Mouse (Mus musculus) myocyte (in vitro differentiated cells): ENCODE measurements at regions not wholly inside any gene's neighbourhood (a gene's known extent, or its start where the extent isn't known, plus 50 kb on each side); places are given as distances from the start of the nearest gene placed in this dataset.

ENCODE experiments used
- H3K27me3 ChIP-seq: one replicate; pipeline ENCODE4 v1.6.1; 2011; ENCODE audit not compliant: control insufficient read depth, insufficient read depth, insufficient read length
- H3K36me3 ChIP-seq: one replicate; pipeline ENCODE4 v1.6.1; 2011; ENCODE audit not compliant: control insufficient read depth, insufficient read depth
- H3K4me2 ChIP-seq: one replicate; pipeline ENCODE4 v1.6.1; 2011; ENCODE audit warnings: low read depth, control low read depth
- H3K4me3 ChIP-seq: one replicate; pipeline ENCODE4 v1.5.1; 2011; ENCODE audit warnings: mild to moderate bottlenecking, control low read depth, moderate library complexity
- H3K79me2 ChIP-seq: one replicate; pipeline ENCODE4 v1.6.1; 2011; ENCODE audit not compliant: control insufficient read depth, insufficient read depth
- H3ac ChIP-seq: one replicate; pipeline ENCODE4 v1.6.1; 2011; ENCODE audit not compliant: control insufficient read depth, insufficient read length
- CEBPB ChIP-seq: IDR thresholded peaks from 2 replicates; pipeline ENCODE4 v1.6.1; 2011; ENCODE audit warnings: mild to moderate bottlenecking, moderate library complexity; ENCODE audit not compliant: poor library complexity, insufficient read depth, severe bottlenecking
- E2F4 ChIP-seq: IDR thresholded peaks from one replicate; pipeline ENCODE4 v1.6.1; 2011; ENCODE audit warnings: mild to moderate bottlenecking, control low read depth, moderate library complexity; ENCODE audit not compliant: insufficient read depth
- MAX ChIP-seq: IDR thresholded peaks from one replicate; pipeline ENCODE4 v1.6.1; 2011; ENCODE audit warnings: low read depth, mild to moderate bottlenecking, control low read depth
- MYOD1 ChIP-seq, 3 experiments: IDR thresholded peaks; one replicate each; pipeline ENCODE4 v1.6.1; 2011; ENCODE audit warnings: control low read depth in 2 of 3, low read depth in 2 of 3, mild to moderate bottlenecking in 2 of 3, moderate library complexity in 1 of 3; ENCODE audit not compliant: insufficient read length in 2 of 3, control insufficient read depth in 1 of 3
- MYOG ChIP-seq, 3 experiments: IDR thresholded peaks; one replicate each; pipeline ENCODE4 v1.6.1; 2011; ENCODE audit warnings: control low read depth in 2 of 3, low read depth in 2 of 3, mild to moderate bottlenecking in 2 of 3; ENCODE audit not compliant: insufficient read length in 2 of 3, control insufficient read depth in 1 of 3, insufficient read depth in 1 of 3
- POLR2A ChIP-seq: IDR thresholded peaks from one replicate; pipeline ENCODE4 v1.6.1; 2011; ENCODE audit warnings: low read depth, mild to moderate bottlenecking, control low read depth, moderate library complexity; ENCODE audit not compliant: insufficient read length
- POLR2AphosphoS2 ChIP-seq: IDR thresholded peaks from one replicate; pipeline ENCODE4 v1.6.1; 2011; ENCODE audit warnings: low read depth, control low read depth; ENCODE audit not compliant: insufficient read length
- REST ChIP-seq: IDR thresholded peaks from one replicate; pipeline ENCODE4 v1.6.1; 2011; ENCODE audit warnings: mild to moderate bottlenecking, control low read depth, moderate library complexity; ENCODE audit not compliant: insufficient read depth, insufficient read length
- SRF ChIP-seq: IDR thresholded peaks from one replicate; pipeline ENCODE4 v1.6.1; 2011; ENCODE audit warnings: low read depth; ENCODE audit not compliant: control insufficient read depth, insufficient read length
- TCF12 ChIP-seq: IDR thresholded peaks from one replicate; pipeline ENCODE4 v1.6.1; 2011; ENCODE audit warnings: mild to moderate bottlenecking, control low read depth; ENCODE audit not compliant: poor library complexity, insufficient read depth, severe bottlenecking
- TCF3 ChIP-seq: IDR thresholded peaks from one replicate; pipeline ENCODE4 v1.6.1; 2011; ENCODE audit warnings: low read depth, control low read depth; ENCODE audit not compliant: insufficient read length
- USF1 ChIP-seq: IDR thresholded peaks from one replicate; pipeline ENCODE4 v1.6.1; 2011; ENCODE audit warnings: low read depth, mild to moderate bottlenecking, control low read depth, moderate library complexity

DNA sequence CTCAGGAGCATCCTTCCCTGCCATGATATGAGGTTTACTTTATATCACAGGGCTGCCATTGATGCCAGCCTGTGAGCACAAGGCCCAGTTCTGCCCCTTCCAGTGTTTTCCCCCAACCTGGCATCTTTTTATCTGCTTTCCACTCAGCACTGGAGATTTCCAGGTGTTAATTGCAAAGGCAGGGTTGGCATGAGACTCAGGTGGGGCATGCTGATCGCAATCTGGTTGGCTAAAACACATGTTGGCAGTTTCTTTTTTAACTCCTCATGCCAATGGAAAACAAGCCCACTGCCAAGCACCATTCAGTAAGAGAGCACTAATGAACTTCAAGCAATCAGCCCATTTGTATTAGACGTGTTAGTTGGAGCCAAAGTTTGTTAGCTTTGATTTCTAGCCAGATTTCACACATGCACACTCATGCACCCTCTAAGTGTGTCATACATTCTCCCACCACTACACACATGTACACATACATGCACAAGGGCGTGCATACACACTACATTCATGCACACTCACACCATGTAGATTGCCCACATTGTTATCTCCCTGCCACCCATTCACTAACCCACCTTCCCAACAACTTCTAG, 192.5 kb upstream of the Gmds start:
- no peak for TF ChIP-seq MYOG (IDR thresholded peaks at IDR 0.05; ENCODE audit: control insufficient read depth in 1 of 3, insufficient read depth in 1 of 3, insufficient read length in 2 of 3, low read depth in 2 of 3)
- no peak for TF ChIP-seq MYOD1 (IDR thresholded peaks at IDR 0.05; ENCODE audit: control insufficient read depth in 1 of 3, insufficient read length in 2 of 3, low read depth in 2 of 3)
- TF ChIP-seq TCF12, result no peak
- no peak for TF ChIP-seq MAX
- TF ChIP-seq REST, result no peak
- no peak for TF ChIP-seq USF1
- TF ChIP-seq E2F4, result no peak
- TF ChIP-seq SRF, result no peak
- TF ChIP-seq POLR2A, result no peak
- no peak for TF ChIP-seq POLR2AphosphoS2
- TF ChIP-seq CEBPB, result no peak
- no peak for TF ChIP-seq TCF3

DNA sequence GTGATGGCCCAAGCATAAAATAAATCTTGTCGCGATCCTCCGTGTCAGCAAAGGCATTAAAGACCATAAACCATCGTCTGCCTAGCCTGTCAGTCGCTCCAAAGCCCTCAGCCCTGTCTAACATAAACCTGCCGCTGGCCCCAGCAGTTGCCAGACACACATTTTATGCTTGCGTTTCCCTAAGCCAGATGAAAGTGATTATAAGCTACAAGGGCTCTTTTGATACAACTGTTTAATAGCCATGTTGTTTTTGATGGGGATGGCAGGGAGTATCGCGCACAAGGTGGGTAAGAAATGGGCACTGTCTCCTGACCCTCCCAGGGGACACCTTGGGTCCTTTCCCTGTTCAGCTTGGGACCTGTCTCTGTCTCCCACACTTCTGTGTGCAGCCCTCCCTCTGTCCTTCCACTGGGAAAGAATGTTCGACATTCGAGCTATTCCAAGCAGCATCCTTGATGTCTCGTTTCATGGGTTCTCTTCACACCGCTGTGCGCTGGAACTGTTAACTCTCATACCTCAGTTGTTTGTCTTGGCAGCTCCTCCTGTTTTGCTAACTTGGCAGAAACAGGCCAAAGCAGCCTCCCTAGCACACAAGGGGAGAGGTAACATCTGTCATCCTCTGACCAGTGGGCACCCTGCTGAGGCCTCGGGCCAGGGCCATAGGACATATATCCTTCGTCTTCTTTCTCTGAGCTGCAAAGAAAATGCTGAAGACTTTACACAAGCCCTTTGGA, 180.2 kb upstream of the Gmds start:
- Histone ChIP-seq H3ac (no peak overlapping the region), H3K79me2 (no peaks in the 10 kb centered on the region), H3K4me3 (no peak overlapping the region), H3K27me3 (no peaks in the 10 kb centered on the region), H3K4me2 (no peak overlapping the region), H3K36me3 (no peaks in the 10 kb centered on the region)
- TF ChIP-seq REST (no peak), TCF3 (no peak), MYOD1 (IDR thresholded peaks at IDR 0.05; ENCODE audit: control insufficient read depth in 1 of 3, insufficient read length in 2 of 3, low read depth in 2 of 3) (no peak), MAX (no peak)

More for the DNA sequence above, 192.5 kb upstream of the Gmds start:
- Histone ChIP-seq H3K4me3 (no peak overlapping the region), H3ac (no peak overlapping the region), H3K36me3 (no peaks in the 10 kb centered on the region), H3K27me3 (no peaks in the 10 kb centered on the region), H3K4me2 (no peak overlapping the region), H3K79me2 (no peaks in the 10 kb centered on the region)

DNA sequence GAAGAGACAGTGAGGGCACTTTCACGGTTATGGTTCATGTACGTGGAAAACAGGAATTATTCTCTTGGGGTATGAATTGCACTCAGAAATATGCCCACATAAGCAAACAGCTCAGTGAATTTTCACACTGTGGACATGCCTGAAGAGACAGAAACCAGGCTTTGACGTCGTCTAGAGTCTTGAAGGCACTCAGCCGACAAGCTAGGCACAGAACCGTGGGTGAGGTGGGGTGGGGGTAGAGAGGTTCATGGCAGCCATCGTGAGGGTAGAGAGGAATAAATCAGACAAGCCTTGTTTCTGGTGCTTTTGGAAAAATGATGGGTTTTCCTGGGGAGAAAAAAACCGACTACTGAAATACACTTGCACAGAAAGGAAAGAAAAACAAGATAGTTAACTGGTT, 179.0 kb upstream of the Gmds start:
- TF ChIP-seq USF1 (no peak), POLR2A (no peak), CEBPB (no peak), TCF3 (no peak), MAX (no peak), MYOD1 (IDR thresholded peaks at IDR 0.05; ENCODE audit: control insufficient read depth in 1 of 3, insufficient read length in 2 of 3, low read depth in 2 of 3) (no peak), REST (no peak), SRF (no peak), TCF12 (no peak), E2F4 (no peak), POLR2AphosphoS2 (no peak), MYOG (IDR thresholded peaks at IDR 0.05; ENCODE audit: control insufficient read depth in 1 of 3, insufficient read depth in 1 of 3, insufficient read length in 2 of 3, low read depth in 2 of 3) (no peak)
- H3ac ChIP-seq, result no peak overlapping the region
- no peaks in the 10 kb centered on the region for H3K79me2 ChIP-seq
- H3K4me3 ChIP-seq, result no peak overlapping the region
- H3K27me3 ChIP-seq, result no peaks in the 10 kb centered on the region
- no peak overlapping the region for H3K4me2 ChIP-seq
- no peaks in the 10 kb centered on the region for H3K36me3 ChIP-seq

DNA sequence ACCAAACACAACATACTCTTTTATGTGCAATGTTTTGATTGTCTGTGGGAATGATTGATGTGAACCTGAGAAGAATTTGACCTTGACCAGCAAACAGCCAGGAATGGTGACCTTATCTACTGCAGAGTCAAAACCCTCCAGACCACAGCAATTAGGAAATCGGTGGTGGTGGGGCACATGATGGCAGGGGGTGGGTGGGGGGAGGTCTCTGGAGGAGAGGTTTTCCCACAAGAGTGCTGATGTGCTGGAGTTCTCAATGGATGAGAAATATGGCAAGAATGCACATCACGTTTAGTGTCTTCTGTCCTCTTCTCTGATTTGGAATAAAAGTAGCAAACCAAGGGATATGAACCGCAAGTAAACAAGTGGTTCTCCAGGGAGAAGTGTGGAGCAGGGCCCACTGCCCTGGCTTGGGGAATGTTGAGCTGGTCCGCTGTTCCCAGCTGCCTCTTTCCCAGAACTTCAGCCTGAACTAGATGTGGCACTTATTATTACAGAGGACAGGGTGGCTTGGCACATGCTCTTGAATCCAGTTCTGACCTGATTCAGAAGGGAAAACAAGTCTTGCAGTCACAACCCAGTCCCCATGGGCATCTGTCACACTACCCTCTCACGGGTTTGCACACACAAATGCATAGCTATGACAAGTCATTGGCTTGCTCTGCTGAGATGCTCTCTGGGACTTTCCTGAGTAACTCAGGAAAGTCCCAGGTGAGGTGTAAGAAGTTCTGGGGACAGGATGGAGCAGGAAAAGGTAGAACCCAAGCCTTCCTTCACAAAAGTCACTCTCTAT, 170.9 kb upstream of the Gmds start:
- no peaks in the 10 kb centered on the region for H3K27me3 ChIP-seq
- H3K36me3 ChIP-seq, result no peaks in the 10 kb centered on the region
- TF ChIP-seq POLR2AphosphoS2 (no peak), TCF12 (no peak), MAX (no peak), REST (no peak), CEBPB (no peak), MYOG (IDR thresholded peaks at IDR 0.05; ENCODE audit: control insufficient read depth in 1 of 3, insufficient read depth in 1 of 3, insufficient read length in 2 of 3, low read depth in 2 of 3) (no peak), USF1 (no peak), POLR2A (no peak), MYOD1 (IDR thresholded peaks at IDR 0.05; ENCODE audit: control insufficient read depth in 1 of 3, insufficient read length in 2 of 3, low read depth in 2 of 3) (no peak), SRF (no peak), E2F4 (no peak), TCF3 (no peak)
- no peak overlapping the region for H3K4me3 ChIP-seq
- H3K79me2 ChIP-seq, result no peaks in the 10 kb centered on the region
- no peak overlapping the region for H3ac ChIP-seq
- H3K4me2 ChIP-seq, result no peak overlapping the region
